Mouse (Mus musculus) activated CD4-positive, CD25-positive, alpha-beta regulatory T cell, adult 9 weeks (primary cell): ENCODE data around the gene Rpl10a. TPM values are rescaled to one million over a fixed set of nuclear protein-coding genes. Genes with fewer than 3 reads are reported as not detected.

ENCODE experiments used
- polyA plus RNA-seq: library from polyadenylated mRNA; unstranded; fragments of 100-300 nt; shearing (Covaris generic); gene quantifications from one replicate; pipeline ENCODE4 v1.2.1, GENCODE M21; 2017

Gene Rpl10a
- polyA plus RNA-seq: 470 TPM

GRCm38 (mm10) chr17:28328366-28328928, at the start of gene Rpl10a:
TSS of gene Rpl10a (plus strand) at chr17:28328471.

GRCm38 (mm10) chr17:28313212-28313879, 14.9 kb upstream of the Rpl10a start, which contains the start of gene Fance:
TSS of gene Fance (plus strand) at chr17:28313519.

GRCm38 (mm10) chr17:28350466-28351352, 22.4 kb downstream of the Rpl10a start, which contains the start of gene Tead3:
TSS of gene Tead3 (minus strand) at chr17:28350817.

DNA sequence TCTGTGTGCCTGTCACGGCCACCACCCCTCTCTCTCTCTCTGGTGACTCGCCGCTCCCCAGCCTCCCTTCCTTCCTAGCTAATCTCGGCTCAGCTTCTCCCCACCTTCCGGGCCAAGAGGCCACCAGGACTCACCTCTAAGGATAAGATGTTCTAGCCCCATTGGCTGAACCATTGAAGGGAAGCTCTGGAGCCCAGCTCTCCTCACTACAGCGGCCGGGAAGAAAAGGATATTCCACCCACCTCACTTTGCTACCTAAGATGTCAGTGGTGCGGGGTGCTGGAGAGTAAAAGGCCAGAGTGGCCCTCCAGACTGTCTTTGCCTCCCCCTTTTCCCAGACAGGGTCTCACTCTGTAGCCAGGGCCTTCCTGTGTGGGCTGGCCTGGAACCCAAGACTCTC, 36.9 kb downstream of the Rpl10a start, which contains the start of gene Tulp1:
TSS of gene Tulp1 (minus strand) at position 101 of the 400 bp plus-strand sequence.

Other genes with a start within 250 kb of the Rpl10a start
- gene Tcp11, start 247.8 kb upstream of the Rpl10a start, polyA plus RNA-seq: 1.2 TPM
- gene Scube3, start 186.3 kb upstream of the Rpl10a start, polyA plus RNA-seq: not detected
- gene Zfp523, start 151.3 kb upstream of the Rpl10a start, polyA plus RNA-seq: 2.4 TPM
- gene Def6, start 120.7 kb upstream of the Rpl10a start, polyA plus RNA-seq: 193 TPM
- gene Ppard, start 95.8 kb upstream of the Rpl10a start, polyA plus RNA-seq: 2.2 TPM
- gene Fance, start 15.0 kb upstream of the Rpl10a start, polyA plus RNA-seq: 5.5 TPM
- 0.17 TPM for gene Tead3, start 22.3 kb downstream of the Rpl10a start, polyA plus RNA-seq
- gene Tulp1, start 36.8 kb downstream of the Rpl10a start, polyA plus RNA-seq: not detected
- gene Fkbp5, start 189.1 kb downstream of the Rpl10a start, polyA plus RNA-seq: 7.4 TPM
- not detected for gene Armc12, start 202.3 kb downstream of the Rpl10a start, polyA plus RNA-seq
- gene Clpsl2, start 220.9 kb downstream of the Rpl10a start, polyA plus RNA-seq: not detected
- not detected for gene Clps, start 232.3 kb downstream of the Rpl10a start, polyA plus RNA-seq
- 0.83 TPM for gene Lhfpl5, start 247.2 kb downstream of the Rpl10a start, polyA plus RNA-seq